Mouse (Mus musculus): ENCODE measurements at regions not wholly inside any gene's neighbourhood (a gene's known extent, or its start where the extent isn't known, plus 50 kb on each side); places are given as distances from the start of the nearest gene placed in this dataset.

GRCm38 (mm10) chr17:45819143-45819542 lies 85.5 kb upstream of the 1600014C23Rik start:
- no peak for DNase-seq

GRCm38 (mm10) chr17:45816566-45816965 lies 82.9 kb upstream of the 1600014C23Rik start:
- DNase-seq = no peak

- DNase-seq = no peak
These were observed 82.2 kb upstream of the 1600014C23Rik start for GRCm38 (mm10) chr17:45815833-45816232.

GRCm38 (mm10) chr17:45815341-45815740 lies 81.7 kb upstream of the 1600014C23Rik start:
- no peak for DNase-seq

GRCm38 (mm10) chr17:45814586-45814985 lies 80.9 kb upstream of the 1600014C23Rik start:
- DNase-seq = peak; percentile 41

GRCm38 (mm10) chr17:45813956-45814355 lies 80.3 kb upstream of the 1600014C23Rik start:
- DNase-seq = no peak

GRCm38 (mm10) chr17:45812289-45812955 lies 78.8 kb upstream of the 1600014C23Rik start:
- no peak for DNase-seq

- no peak for DNase-seq
These were observed 78.1 kb upstream of the 1600014C23Rik start for GRCm38 (mm10) chr17:45811632-45812221.

GRCm38 (mm10) chr17:45809728-45810127 lies 76.1 kb upstream of the 1600014C23Rik start:
- DNase-seq = no peak

- DNase-seq = no peak
These were observed 74.7 kb upstream of the 1600014C23Rik start for GRCm38 (mm10) chr17:45808374-45808773.

GRCm38 (mm10) chr17:45807452-45807851 lies 73.8 kb upstream of the 1600014C23Rik start:
- DNase-seq = no peak

GRCm38 (mm10) chr17:45806831-45807230 lies 73.2 kb upstream of the 1600014C23Rik start:
- DNase-seq = no peak

GRCm38 (mm10) chr17:45806430-45806829 lies 72.8 kb upstream of the 1600014C23Rik start:
- peak; percentile 39 for DNase-seq

GRCm38 (mm10) chr17:45805471-45806082 lies 71.9 kb upstream of the 1600014C23Rik start:
- peak; percentile 58 for DNase-seq

- DNase-seq = no peak
These were observed 69.7 kb upstream of the 1600014C23Rik start for GRCm38 (mm10) chr17:45803331-45803730.

GRCm38 (mm10) chr17:45802439-45802838 lies 68.8 kb upstream of the 1600014C23Rik start:
- DNase-seq = no peak

GRCm38 (mm10) chr17:45799725-45800124 lies 66.1 kb upstream of the 1600014C23Rik start:
- DNase-seq = no peak

GRCm38 (mm10) chr17:45798996-45799395 lies 65.4 kb upstream of the 1600014C23Rik start:
- DNase-seq = no peak

GRCm38 (mm10) chr17:45798456-45798855 lies 64.8 kb upstream of the 1600014C23Rik start:
- no peak for DNase-seq

- DNase-seq = no peak
These were observed 63.5 kb upstream of the 1600014C23Rik start for GRCm38 (mm10) chr17:45797121-45797520.

- DNase-seq = no peak
These were observed 61.3 kb upstream of the 1600014C23Rik start for GRCm38 (mm10) chr17:45794926-45795325.

GRCm38 (mm10) chr17:45790959-45791520 lies 57.4 kb upstream of the 1600014C23Rik start:
- no peak for DNase-seq

GRCm38 (mm10) chr17:45789777-45790176 lies 56.1 kb upstream of the 1600014C23Rik start:
- DNase-seq = no peak

GRCm38 (mm10) chr17:45784905-45785304 lies 51.3 kb upstream of the 1600014C23Rik start:
- DNase-seq = no peak
